Mouse (Mus musculus): ENCODE results near the gene Ptpn7.

Ptpn7 gene

DNA sequence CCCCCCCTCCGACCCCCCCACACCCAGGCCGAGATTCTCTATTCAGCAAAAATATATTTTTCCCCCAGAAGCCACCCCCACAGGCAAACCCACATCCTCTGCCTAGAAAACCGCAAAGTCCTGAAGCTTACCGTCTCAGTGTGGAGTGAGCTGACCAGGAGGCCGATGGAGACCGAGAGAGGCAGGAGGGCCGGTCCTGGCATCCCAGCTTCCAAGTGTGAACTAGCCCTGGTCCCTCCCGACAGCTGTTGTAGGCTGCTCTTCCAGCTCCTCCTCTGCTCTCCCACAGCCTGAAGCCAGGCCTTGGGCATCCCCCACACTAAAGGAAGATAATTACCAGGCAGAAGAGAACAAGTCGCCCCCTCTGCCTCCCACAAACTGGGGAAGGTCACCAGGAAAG is 3.5 kb upstream of the Ptpn7 start:
- DNase-seq (ENCODE audit: low read depth, low spot score), result no peak

DNA sequence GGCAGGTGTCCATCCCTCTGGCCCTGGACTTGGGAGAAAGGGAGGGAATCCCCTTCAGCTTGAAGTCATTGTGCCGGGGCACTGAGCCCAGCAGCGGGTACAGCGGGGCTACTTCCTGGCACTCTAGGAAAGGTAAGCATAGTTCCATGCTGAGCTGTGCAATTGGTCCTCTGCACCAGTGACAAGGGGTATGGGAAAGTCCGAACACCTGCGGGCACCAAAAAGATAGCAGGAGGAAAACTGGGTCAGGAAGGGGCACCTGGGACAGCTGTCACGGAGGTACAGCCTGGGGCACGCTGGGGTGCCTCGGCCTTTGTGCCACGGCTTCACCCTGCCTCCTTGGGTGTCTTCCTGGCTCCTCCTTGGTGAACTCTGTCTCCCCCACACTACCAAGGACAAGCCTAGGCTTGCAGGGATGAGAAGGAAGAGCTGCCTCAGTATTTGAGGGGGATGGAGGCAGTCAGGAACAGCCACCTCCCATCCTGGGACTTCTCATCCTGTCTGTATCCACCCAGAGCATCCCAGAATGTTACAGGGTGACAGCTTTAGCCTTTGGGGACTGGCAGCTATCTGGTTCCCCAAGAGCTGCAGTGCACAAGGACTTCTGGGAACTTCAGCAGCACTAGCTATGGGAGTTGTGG is 2.8 kb upstream of the Ptpn7 start:
- DNase-seq (ENCODE audit: low read depth, low spot score), result no peak

DNA sequence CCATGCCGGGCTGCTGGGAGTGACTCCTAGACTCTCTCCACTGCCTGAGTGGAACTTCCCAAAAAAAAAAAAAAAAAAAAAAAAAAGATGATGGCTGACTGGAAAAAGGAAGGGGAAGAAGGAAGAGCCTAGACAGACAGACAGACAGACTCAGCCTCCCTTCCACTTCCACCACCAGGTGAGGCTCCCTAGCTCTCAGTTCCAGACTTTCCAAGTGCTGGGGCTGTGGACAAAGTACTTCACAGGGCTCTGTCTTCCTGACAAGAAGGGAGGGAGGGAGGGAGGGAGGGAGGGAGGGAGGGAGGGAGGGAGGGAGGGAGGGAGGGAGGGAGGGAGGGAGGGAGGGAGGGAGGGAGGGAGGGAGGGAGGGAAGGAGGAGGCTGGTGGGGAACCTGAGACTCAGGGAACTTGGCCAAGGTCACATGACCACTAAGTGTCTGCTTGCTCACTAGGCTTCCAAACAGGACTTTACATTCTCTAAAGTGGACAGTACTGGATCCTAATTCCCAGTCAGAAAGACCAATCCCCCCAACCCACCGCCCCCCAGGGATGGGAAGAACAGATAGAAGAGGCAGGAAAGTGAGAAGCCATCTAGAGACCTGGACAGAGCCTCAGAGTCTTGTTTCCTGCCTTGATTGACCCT is 2.0 kb upstream of the Ptpn7 start:
- DNase-seq (ENCODE audit: low read depth, low spot score), result peak; percentile 72

DNA sequence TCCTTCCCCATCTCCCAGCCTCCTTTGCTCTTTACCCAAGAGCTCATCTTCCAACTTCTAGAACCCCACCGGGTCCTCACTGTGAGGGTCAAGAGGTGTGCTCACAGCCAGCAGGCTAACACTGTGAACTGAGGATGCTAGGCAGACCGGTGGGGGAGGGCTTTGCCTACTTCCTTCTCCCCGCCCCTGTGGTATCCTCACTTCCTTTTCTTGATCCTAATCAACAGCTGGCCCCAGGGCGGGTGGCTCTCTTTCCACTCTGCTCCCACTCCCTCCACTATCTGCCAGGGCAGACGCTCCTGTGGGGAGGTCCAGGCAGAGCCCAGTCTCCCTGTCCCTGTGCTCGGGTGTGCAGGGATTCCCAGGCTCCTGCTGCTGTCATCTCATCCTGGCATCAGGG is 1.5 kb upstream of the Ptpn7 start:
- no peak for DNase-seq (ENCODE audit: low read depth, low spot score)

DNA sequence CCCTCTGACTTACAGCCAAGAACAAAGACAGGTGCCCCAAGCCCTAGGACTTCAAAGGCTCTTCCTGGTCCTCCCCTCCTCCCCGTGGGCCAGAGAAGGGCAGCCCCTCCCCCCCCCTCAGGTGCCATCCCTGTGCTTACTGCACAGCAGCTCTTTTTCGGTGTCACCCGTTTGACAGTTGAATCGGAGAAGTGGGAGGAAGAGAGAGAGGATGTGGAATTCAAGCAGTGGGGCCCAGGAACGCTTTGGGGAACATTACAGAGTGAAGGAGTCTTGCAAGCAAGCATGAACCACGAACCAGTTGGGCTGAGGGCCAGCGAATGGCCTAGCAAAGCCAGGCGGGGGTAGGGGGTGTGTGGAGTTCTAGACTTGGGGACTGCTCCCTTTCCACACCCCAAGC is 940 bp upstream of the Ptpn7 start:
- no peak for DNase-seq (ENCODE audit: low read depth, low spot score)

DNA sequence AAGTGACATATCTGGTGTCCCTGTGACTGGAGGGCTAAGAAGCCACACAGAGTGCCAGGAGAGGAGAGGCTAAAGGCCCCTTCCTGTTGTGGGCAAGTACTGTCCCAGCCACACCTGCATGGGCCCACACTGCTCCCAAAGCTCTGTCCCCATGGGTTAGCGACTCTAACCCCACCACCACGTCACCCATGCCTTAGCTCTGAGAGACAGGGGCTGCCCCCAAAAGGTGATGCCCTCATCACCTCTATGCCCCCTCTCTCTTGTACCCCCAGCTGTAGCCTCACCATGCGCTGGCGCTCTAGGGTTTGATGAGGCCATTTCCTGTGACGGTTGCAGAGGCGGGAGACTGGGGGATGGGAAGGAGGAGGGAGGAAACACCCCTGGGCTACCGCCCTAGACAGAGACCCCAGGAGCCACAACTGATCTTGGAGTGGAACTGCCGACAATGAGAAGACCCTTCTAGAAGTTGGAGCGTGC is 431 bp downstream of the Ptpn7 start:
- DNase-seq (ENCODE audit: low read depth, low spot score), result no peak

DNA sequence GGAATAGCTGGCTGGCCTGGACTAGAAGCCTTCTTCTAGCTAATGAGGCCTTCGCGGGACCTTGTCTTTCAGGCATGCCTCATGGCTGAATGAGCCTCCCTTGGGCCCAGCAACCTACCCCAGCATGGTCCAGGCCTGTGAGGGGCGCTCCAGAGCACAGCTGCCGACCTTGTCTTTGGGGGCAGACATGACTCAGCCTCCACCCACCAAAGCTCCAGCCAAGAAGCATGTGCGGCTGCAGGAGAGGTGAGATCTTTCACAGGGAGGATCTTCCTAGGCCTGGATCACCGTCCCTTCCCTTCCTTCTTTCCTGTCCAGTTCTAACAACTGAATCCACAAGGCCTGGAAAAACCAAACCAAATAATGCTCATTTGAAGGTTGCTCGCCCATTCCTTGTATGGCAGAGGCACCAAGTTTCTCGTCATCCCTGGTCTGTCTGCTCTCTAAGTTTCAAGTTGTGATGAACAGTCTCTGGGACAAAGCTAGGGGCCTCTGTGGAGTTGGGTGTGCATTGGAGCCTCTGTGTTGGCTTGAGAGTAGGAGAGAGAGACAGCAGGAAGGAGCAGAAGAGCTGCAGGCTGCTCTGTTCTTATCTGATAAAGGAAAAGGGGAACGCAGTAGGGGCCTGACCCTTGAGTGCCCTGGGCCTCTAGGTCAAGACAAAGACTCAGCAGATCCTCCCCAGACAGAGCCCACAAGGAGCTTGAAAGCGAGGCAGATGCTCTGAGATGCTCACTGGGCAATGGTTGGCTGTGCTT is 1.4 kb downstream of the Ptpn7 start:
- no peak for DNase-seq (ENCODE audit: low read depth, low spot score)

DNA sequence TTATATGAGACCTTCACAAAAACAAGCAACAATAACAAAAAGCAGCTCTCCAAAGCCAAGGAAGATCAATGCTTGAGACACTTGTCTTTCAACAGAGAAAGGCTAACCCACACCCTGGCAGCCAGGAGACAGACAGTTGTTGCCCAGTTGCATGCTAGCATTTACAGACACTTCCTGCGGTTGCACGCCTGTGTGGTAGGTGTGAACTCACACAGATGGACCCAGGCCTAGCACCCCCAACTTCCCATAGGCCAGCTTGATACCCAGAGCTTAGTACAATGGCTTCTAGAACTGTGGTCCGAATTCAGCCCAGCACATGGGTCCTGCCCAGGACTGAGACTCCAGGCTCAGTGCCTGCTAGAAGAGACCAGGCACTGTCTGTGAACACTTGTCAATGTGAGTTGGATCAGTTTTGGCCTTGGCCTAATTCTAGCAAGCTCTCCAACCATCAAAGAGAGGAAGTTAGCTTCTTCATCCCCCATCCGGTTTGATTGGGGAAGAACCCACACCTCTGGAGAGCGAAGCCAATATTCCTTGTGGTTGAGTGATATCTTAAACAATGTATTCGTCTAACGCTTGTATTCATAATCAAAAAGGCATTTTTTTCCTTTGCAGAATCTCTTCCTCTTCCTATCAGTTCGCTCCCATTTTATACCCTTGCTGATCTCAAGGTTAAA is 2.7 kb downstream of the Ptpn7 start:
- no peak for DNase-seq (ENCODE audit: low read depth, low spot score)

DNA sequence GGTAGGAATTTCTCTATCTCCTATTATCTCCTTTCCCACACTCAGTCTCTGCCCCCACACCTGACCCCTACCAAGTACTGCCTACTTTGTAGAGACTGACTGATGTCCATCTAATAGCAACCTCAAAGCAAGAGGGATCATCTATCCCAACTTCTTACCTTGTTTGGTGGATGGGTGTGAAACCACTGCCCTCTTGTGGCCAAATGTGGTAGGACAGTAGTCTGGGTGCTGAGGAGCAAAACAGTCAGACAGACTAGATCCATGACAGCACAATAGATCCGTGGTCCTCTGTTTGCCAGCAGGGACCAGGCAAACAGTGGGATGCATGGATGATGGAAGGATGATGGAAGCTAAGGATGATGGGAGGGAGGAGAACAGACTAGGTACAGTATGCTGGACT is 4.0 kb downstream of the Ptpn7 start:
- DNase-seq (ENCODE audit: low read depth, low spot score), result peak; percentile 87

DNA sequence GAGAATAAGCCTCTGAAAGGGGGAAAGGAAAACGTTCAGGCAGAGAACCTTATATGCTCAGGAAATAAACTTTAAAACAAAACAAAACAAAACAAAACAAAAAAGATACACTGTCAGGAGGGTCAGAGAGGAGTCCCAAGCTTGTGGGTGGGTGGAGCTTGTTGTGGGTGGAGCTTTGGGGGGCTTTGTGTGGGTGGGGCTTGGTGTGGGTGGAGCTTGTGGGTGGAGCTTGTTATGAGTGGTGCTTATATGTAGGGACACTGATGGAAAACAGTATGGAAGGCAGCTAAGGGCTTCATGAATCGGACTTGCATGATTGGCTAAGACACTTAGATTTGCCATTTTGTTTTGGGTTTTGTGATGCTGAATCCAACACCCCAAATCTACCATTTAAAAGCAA is 7.4 kb downstream of the Ptpn7 start:
- DNase-seq (ENCODE audit: low read depth, low spot score), result peak; percentile 86

DNA sequence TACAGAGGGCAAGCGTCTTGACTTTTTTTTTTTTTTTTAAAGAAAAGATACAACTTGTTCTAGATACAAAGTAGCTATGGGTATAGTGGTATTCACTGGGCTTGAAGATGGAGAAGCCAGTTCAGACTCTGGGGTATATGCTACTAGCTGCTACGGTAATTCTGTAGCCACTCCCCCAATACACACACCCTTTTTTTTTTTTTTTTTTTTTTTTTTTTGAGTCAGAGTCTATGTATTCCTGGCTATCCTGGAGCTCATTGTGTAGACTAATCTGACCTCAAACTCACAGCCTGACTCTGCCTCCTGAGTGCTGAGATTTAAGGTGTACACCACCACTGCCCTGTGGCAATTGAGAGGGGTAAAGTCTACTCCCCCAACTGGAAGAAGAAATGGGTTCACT is 10.0 kb downstream of the Ptpn7 start:
- DNase-seq (ENCODE audit: low read depth, low spot score), result no peak

DNA sequence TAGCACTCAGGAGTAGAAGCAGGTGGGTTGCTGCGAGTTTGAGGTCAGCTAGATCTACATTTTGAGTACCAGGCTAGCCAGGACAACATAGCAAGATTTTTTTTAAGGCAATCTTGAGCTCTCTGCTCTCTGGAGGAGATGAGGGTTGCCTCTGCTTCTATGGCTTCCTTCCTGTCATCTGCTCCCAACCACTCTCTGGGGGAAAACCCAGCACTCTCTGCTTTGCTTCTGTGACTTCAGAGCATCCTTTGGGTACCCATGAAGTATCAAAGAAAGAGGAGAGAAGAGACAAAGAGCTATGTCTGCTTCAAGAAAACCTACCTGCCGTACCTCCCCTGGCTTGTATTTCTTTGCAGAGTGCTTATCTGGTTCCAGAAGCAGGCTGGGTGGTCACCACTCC is 11.4 kb downstream of the Ptpn7 start:
- DNase-seq (ENCODE audit: low read depth, low spot score), result no peak

DNA sequence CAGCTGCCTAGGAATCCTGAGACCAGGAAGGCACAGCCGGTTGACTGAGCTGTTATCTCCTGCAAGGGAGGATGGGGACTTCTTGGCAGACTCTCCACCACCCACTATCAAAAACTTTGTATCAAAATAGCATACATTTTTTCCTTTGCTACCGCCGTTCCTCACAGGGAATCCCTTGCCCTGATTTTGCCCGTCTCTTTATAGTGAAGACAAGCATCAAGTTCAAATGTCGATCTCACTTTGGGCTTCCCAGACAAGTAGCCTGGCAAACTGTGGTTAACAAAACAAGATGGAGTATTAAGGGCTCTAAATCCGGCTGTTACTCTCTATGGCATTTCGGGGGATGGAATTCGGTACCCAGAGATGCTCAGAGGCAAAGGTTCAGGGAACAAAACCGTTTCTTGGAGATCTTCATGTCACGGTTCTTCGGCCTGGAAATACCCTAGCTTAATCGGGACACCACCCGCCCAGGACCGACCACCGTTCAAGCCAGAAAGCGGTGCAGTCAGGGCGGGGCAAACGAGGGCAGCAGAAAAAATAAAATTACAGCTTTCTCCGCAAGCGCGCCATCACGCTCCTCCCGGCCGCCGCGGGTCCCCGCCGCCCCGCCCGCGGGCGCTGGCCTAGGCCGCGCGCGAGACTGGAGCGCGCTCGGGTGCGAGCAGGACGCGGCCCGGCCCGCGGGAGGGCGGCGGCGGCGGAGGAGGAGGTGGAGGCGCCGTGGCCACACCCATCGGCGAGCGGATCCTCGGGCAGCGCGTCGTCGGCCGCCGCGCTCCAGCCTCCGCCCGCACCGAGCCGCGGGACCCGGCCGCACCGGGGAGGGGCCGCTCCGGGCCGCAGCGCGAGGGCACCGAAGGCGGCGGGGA is 13.8 kb downstream of the Ptpn7 start, which contains the start of gene Arl8a:
Gene Arl8a, plus strand, starts transcription at position 748 of the 869 bp plus-strand sequence.
- peak; percentile 85 for DNase-seq (ENCODE audit: low read depth, low spot score)

DNA sequence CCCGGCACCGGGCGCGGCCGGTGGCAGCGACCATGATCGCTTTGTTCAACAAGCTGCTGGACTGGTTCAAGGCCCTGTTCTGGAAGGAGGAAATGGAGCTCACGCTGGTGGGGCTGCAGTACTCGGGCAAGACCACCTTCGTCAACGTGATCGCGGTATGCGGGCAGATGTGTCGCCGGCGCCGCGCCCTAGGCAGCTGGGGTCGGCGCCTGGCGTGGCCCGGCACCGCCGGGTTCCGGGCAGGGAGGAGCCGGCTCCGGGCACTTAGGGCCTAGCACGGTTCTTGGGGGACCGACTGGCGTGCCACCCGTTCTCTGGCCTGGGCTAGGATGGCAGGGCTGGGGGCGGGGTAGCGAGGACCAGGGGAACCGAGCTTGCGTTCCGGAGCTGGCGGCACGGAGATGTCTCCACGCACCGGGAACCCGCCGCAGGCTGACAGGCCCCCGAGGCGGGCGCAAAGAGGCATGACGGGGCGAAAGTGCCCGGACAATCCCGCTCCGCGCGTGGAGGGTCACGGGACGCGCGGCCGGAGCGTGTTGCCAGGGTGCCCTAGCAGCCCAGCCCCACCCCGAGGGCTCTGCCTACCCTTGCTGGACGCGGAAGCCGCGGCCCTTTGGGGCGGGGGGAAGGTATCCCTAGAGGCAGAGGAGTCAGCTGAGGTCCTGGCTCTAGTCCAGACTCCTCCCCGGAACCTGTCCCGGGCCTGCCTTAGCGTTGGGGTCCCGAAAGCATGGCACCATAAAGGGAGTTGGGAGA is 14.6 kb downstream of the Ptpn7 start:
- DNase-seq (ENCODE audit: low read depth, low spot score), result peak; percentile 78

DNA sequence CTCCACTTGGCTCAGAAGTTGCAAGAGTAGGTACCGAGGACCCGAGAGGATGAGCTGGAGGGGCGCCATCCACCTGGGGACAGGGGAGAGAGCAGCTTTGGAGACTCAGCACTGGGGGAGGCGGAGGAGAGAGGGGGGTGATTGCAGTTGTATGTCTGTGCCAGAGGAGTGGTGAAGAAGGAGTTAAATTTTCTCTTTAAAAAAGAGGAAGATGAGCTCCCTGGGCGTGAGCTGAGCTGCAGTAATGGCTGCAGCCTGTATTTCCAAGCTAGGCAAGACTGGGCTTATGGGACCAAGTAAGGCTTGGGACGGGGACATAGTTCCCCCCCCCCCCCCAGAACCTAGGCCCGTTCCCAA is 15.2 kb downstream of the Ptpn7 start:
- no peak for DNase-seq (ENCODE audit: low read depth, low spot score)

DNA sequence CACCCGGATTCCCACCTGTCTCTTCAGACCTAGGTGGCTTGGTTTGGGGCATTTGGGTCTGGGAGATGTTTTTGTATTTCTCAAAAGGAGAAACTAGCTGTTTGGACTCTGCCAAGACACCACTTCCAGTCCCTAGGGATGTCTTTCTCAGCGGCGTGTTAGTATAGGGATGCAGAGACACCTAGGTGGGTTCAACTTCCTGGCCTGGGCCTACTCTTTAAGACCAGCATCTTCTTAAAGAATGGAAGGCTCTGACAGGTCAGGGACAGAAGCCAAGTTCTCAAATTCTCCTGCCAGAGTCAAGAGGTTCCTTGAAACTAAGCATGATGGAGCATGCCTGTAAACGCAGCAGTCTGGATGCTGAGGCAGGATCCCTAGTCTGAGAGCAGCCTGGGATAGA is 16.0 kb downstream of the Ptpn7 start:
- DNase-seq (ENCODE audit: low read depth, low spot score), result no peak

DNA sequence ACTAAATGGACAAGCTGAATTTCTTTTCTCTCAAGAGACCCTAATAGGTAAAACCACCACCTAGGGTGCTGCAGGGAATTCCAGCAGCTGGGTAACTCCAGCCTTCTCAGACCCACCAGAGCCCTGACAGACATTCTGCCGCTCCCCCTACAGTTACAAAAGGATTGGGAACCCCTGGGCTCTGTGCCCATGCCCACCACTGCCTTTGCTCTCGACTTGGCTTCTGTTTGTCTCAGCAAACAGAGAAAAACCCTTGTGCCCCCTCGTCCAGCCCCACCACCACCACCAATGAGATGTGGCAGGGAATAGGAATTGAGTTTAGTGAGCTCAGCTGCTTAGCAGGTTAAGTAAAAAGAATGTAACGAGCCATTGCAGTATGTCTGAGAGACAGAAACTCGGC is 16.5 kb downstream of the Ptpn7 start:
- no peak for DNase-seq (ENCODE audit: low read depth, low spot score)

DNA sequence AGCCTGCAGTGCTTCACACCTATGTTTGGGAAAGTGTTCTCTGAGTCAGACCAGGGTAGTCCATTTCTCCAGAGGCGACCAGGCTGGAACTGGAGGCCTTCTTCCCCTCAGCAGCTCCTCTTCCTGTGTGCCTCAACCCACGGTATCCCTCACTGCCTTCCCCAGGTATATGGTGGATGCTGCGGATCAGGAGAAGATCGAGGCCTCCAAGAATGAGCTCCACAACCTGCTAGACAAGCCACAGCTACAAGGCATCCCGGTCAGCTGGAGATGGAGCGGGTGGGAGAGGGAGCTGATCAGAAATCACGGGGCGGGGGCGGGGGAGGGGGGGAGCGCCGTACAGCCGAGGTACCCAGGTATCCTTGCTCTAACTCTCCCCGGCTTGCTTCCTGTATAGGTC is 21.5 kb downstream of the Ptpn7 start:
- DNase-seq (ENCODE audit: low read depth, low spot score), result no peak

DNA sequence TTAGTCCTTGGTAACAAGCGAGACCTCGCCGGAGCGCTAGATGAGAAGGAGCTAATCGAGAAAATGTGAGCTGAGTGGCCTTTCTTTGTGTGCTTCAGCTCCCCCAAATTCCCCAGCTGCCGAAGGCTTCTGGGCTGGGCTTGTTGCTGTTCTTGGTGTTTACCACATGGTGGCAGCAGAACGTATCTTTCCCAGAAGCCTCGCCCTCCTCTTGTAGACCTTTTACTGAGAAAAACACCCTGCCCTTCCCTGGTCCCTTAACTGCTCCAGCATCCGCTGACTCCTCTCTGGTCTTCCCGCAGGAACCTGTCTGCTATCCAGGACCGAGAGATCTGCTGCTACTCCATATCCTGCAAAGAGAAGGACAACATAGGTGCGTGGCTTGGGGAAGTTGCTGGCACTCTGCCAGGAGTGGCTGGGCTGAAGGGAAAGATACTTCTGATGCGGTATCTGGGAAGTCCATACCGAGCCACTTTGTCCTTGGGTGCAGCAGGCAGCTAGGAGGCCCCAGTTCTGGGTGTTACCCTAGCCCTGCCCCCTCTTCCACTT is 22.0 kb downstream of the Ptpn7 start:
- peak; percentile 93 for DNase-seq (ENCODE audit: low read depth, low spot score)

DNA sequence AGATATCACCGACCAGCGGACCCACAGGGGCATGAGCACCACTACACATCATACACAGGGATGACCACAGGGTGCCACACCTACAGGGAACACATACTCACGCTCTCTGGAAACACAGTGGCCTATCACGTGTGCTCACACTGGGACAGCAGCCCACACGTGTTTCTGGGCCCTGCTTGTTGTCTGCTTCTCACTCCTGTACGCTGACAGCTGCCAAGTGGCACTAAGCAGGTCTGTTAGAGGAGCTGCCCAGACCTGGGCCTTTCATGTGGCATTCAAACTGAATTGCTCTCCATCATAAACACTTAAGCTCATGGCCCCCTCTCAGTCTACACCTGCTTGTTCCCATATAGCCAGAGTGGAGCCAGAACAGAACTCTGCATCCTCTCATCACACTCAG is 23.8 kb downstream of the Ptpn7 start:
- DNase-seq (ENCODE audit: low read depth, low spot score), result no peak

Data from ZHBTc4 (cell line).